Mouse (Mus musculus) thymus, postnatal 4 days (tissue): ENCODE results near the gene Crybg1.
"Not testable (repeated sequence)": the region's sequence is repeated elsewhere in the genome, so short reads cannot be mapped to it uniquely, and the experiment has no call there.

Experiments used
- DNase-seq: peaks from one replicate; pipeline ENCODE4 v3.0.0; 2021

The Crybg1 gene

DNA sequence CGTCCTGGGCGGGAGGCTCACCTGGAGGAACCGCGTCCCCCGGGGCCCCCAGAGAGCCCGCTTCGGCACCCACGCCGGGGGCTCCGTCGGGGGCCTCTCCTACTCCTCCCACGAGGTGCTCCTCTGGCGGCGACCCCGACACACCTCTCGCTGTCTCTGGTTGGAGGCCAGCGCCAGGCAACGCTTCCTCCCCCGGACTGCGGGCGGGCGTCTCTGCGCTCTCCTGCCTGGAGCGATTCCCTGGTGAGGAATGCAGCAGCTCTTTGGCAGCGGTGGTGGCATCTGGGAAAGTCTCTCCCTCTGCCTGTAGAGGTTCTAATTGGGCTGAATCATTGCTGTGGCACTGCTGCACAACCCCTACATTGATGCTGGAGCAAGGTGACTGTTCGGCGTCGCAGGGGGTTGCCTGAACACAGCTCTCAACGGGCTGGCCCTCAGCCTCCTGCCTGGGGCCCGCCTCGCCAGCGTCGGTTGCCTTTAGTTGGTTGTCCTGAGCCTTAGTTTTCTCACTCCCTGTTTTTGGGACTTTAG, 144.4 kb downstream of the Crybg1 start:
- DNase-seq, result peak; percentile 53

- DNase-seq, result peak; percentile 79
These were observed 145.0 kb downstream of the Crybg1 start for GRCm38 (mm10) chr10:44003551-44004151.

DNA sequence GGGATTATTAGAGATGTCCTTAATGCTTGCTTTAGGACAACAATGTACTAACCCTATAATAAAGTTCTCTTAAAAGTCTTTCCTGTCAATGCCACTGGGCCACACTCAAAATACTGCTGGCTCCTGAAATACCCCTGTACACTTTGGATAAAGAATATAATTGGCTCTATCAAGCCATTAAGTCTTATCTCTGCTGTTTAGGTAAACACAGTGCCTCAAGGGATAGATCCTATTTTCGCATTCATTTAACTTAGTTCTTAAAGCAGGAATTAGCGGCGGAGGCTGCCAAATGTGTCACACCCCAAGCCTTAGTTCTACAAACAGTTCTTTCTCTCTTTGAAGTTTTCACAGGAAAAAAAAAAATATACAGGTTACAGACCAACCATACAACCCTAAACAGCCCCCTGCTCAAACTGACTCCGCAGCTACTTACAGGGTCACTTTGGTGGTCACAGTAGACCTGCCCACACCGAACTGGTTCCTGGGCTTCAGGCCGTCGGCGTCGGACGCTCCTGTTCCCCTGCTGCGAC, 145.6 kb downstream of the Crybg1 start:
- no peak for DNase-seq

- no peak for DNase-seq
These were observed 146.4 kb downstream of the Crybg1 start for GRCm38 (mm10) chr10:44002004-44002940.

- DNase-seq, result no peak
These were observed 148.3 kb downstream of the Crybg1 start for GRCm38 (mm10) chr10:44000156-44000865.

- DNase-seq, result no peak
These were observed 150.1 kb downstream of the Crybg1 start for GRCm38 (mm10) chr10:43998503-43999082.

DNA sequence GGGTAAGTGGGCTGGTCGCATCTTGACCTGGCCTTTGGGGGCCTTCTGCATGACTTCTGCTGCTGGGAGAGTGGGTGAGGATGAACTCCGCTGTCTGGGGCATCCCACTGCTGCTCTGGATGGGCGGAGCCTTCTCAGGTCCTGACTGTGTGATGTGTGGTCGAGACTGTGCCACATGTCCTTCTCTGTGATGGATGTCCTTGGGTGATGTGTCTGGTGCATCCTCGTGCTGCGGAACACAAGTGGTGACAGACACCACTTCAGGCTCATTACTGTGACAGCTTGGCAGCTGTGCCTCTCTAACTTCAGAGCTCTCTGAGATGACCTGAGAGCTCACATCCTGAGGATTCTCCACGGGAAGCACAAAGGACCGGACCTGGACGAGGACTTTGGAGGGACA, 150.6 kb downstream of the Crybg1 start:
- DNase-seq, result no peak

- DNase-seq, result peak; percentile 33
These were observed 151.4 kb downstream of the Crybg1 start for GRCm38 (mm10) chr10:43997276-43997675.

- DNase-seq, result peak; percentile 54
These were observed 152.6 kb downstream of the Crybg1 start for GRCm38 (mm10) chr10:43995858-43996650.

- DNase-seq, result no peak
These were observed 155.5 kb downstream of the Crybg1 start for GRCm38 (mm10) chr10:43993198-43993597.

- no peak for DNase-seq
These were observed 156.1 kb downstream of the Crybg1 start for GRCm38 (mm10) chr10:43992506-43992905.

DNA sequence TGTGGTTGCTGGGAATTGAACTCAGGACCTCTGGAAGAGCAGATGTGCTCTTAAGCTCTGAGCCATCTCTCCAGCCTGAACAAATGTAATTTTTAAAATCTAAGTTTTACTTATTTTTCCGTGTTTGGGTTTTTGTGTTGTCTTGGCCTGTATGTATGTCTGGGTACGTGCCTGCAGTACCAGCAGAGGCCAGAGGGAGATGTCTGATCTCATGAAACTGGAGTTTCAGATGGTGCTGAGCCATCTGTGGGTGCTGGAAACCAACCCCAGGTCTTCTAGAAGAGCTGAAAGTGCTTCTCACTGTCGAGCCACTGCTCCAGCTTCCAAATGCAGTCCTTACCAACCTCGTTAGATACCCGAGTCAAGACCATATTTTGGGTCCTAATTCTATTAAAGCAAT, 157.4 kb downstream of the Crybg1 start:
- no peak for DNase-seq

DNA sequence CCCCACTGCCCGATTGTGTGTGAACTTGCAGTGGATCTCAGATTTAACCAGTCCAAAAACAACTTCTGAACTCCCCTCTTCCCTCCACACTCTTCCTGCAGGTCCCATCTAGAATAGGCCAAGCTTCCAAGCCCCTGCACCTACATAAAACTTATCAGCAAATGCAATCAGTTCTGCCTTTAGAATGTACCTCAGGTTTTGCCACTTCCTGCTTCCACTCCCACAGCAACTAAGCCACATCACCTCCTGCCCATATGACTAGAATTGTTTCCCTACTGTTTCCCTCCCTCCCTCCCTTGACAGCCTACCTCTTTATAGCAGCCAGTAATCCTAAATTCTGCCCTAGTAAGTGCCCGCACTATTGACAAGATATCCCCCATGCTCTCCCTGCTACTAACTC, 164.8 kb downstream of the Crybg1 start:
- DNase-seq, result no peak

- DNase-seq, result no peak
These were observed 165.4 kb downstream of the Crybg1 start for GRCm38 (mm10) chr10:43983241-43983640.

DNA sequence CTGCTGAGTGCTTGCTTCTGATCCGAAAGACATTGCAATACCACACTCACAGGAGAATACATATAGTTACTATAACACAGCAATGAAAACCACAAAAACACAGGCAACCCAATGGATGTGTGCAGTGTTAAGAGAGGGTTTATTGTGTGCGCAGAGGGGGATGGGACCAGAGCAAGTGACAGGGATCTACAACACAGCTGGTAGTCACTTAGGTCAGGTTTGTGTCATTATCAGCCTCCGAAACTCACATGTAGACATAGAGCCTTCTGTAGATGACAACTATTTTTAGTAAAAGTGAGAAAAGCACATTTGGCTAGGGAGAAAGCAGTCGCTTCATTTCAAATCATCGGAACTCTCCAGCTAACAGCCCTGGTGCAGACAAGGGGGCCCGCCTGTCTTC, 166.2 kb downstream of the Crybg1 start:
- DNase-seq, result no peak

DNA sequence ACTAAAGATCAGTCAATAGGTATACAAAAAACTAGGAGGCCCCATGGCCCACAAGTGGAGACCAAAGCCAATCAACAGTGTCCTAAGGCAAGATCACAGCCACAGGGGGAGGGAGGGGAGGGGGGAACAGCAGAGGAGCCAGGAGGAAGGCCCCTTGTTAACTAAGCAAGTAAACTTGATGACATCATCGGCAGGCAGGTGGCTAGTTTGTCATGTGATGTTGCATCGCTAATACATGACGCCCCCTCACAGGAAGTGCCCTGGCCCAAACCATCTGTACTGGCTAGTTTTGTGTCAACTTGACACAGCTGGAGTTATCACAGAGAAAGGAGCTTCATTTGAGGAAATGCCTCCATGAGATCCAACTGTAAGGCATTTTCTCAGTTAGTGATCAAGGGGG, 167.9 kb downstream of the Crybg1 start:
- not testable (repeated sequence) for DNase-seq

GRCm38 (mm10) chr10:43980080-43980479, 168.6 kb downstream of the Crybg1 start:
- no peak for DNase-seq

DNA sequence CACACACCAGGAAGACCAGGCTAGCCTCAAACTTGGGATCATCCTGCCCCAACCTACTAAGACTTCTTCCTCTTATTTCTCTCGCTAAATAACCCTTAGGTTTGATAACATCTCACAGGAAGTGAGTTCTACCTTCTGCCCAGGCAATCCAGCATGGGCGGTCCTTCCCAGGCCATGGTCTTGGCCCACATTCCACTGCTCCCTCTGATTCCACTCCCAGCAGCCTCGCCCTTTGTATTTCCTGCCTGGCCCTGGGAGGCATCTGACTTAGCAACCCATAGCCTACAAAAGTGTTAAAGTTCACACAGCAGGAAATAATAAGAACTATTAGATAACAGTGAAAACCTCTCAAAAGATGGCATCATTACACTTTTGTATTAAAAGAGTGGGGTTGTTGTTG, 171.3 kb downstream of the Crybg1 start:
- no peak for DNase-seq

DNA sequence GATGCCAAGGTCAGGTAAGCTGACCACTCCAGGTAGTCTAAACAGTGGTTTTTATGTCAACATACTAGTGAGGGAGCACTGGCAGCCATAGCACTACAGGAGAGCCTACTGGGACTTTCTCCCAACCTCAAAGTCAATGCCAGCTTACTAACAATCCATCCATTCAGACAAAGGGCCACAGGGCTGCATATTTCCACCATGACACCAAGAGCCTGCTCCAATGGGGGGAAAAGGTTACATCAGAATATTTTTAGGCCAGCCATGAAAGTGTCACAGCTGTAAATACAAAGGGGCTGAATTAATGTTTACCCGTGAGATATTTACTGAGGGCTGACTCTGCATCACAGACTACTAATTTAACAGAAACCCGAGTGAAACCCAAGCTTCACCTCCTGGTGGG, 175.4 kb downstream of the Crybg1 start:
- no peak for DNase-seq

- DNase-seq, result no peak
These were observed 183.7 kb downstream of the Crybg1 start for GRCm38 (mm10) chr10:43964943-43965342.

DNA sequence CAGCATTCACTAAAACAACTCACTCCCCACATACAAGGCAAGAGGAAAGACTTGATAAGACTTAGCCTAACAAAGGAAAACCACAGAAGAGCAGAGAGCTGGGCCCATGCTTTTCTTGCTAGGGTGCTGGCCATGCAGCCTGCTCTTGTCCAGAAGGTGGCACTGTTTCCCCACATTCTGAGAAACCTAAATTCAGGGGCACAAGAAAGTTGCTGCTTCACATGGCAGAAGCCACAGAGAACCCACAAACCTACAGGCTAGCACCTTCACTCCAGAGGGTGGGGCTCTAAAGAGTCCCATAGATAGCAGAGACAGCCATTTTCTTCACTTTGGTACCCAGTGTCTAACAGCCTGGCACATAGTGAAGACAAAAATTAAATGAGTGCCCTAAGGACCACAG, 194.7 kb downstream of the Crybg1 start:
- DNase-seq, result peak; percentile 76

GRCm38 (mm10) chr10:43945435-43945834, 203.2 kb downstream of the Crybg1 start:
- DNase-seq, result no peak
